Mouse (Mus musculus): ENCODE results near the gene Cdh26. TPM values are rescaled to one million over a fixed set of nuclear protein-coding genes. Genes with fewer than 3 reads are reported as not detected.
A peak's percentile ranks its signal among the peaks of the same experiment; 100 is the strongest.

Gene Cdh26
- polyA plus RNA-seq, 1 experiment from 2014 or later: not detected

DNA sequence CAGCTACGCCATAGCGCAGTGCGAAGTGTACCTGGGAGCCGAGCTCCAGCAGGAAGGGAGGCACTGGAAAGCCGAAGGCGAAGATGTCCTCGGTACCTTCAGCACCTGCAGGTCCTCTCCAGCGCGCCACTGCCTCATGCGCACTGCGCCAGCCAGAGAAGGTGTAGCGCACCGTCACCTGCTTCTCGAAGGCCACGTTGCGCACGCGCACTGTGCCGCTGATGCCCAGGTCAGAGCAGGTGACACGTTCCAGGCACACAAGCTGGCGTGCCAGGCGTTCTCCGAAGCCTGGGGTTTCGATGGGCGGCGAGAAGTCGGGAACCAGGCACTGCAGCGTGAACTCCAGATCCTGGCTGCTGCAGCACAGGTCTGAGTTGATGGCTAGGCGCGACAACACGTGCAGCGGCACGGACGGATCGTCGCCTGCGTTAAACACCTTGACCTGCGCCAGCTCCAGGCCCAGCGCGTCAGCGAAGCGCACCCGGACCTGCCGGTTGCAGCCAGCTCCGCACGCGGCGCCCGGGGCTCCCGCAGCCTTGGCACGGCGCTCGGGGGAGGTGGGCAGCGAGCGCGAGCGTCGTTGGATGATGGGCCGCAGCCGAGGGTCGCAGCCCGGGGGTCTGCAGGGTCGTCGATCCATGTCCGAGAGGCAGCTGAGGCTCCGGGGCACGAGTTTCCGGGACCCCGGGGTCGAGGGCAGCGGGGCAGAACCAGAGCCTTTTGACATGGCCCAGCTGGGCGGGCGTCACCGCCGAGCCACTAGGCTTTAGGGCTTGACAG lies 16.7 kb upstream of the Cdh26 start:
- no peak for TF ChIP-seq CTCF (IDR thresholded peaks at IDR 0.05; ENCODE audit: low read depth)
- Histone ChIP-seq H3K9me3 (ENCODE audit: low read depth, low read length) (no peaks in the 10 kb centered on the region), H3K36me3 (ENCODE audit: insufficient read depth) (no peaks in the 10 kb centered on the region), H3K27me3 (ENCODE audit: insufficient read depth, low read length) (peaks cover 11% of the 10 kb centered on the region; the same call in 1 of the 2 replicates), H3K4me2 (peak overlapping the region; percentile 97), H3K4me1 (ENCODE audit: insufficient read depth) (peaks cover 16% of the 10 kb centered on the region), H3K27ac (ENCODE audit: low read depth) (no peak overlapping the region), H3K4me3 (ENCODE audit: low read depth, low read length) (peak overlapping the region; percentile 62), H3K9ac (peak overlapping the region; percentile 54)
- 14% methylated on average over 75 of the region's 75 CpGs for WGBS
- DNase-seq (no peak), ATAC-seq (ENCODE audit: insufficient read depth) (peak; percentile 1; the same call in 1 of the 2 replicates)

DNA sequence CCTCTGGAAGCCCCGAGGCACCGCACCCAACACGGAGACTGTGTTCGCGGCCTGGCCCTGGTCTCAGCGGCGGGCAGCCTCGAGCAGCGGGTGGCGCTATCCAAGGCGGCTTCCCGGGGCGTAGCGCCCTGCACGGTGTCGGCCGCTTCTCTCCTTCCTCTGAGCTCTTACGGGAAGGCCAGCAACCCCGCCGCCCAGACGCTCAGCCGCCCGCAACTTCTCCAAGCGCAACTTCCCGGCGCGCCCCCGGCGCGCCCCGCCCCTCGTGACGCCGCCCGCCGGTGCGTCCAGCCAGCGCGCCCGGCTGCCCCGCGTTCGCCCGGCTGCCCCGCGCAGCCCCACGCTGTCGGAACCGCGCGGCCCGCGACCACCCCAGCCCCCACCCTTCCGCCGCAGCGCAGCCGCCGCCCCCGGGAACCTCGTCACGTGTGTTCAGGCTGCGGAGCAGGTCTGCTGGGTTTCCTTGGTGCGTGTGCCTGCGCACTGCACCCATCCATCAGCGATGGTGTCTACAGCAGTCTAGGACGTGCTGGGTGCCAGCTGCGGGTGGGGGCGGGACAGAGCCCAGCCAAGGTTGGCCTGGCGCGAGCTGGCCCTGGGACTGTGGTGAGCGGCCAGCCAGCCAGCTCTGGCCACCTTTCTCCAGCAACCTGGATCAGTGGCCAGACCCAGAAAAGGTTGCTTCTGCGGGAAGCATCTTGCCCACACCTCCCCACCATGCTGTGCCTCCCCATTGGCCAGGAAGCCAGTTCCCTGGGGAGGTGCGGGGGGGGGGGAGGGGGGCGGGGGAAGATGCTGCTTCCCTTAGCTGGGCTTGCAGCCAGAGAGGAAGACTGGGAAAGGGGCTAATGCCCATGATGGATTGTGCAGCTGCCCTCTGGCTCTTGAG lies 15.8 kb upstream of the Cdh26 start, which contains the start of the genes Ppp1r3d and Fam217b:
Gene Ppp1r3d, minus strand, starts transcription at position 212 of the 889 bp plus-strand sequence.
Gene Fam217b, plus strand, starts transcription at position 264 of the 889 bp plus-strand sequence.
- peaks cover 16% of the 10 kb centered on the region for H3K4me1 ChIP-seq (ENCODE audit: insufficient read depth)
- H3K4me3 ChIP-seq (ENCODE audit: low read depth, low read length): peak within 1 kb of the TSS; percentile 62
- TF ChIP-seq CTCF (IDR thresholded peaks at IDR 0.05; ENCODE audit: low read depth): no peak
- ATAC-seq (ENCODE audit: insufficient read depth) (peak; percentile 83), DNase-seq (peak; percentile 87)
- H3K27me3 ChIP-seq (ENCODE audit: insufficient read depth, low read length): peaks cover 11% of the 10 kb centered on the region; the same call in 1 of the 2 replicates
- H3K4me2 ChIP-seq: peak within 1 kb of the TSS; percentile 97
- peak within 1 kb of the TSS; percentile 54 for H3K9ac ChIP-seq
- H3K9me3 ChIP-seq (ENCODE audit: low read depth, low read length): no peaks in the 10 kb centered on the region
- WGBS: under 1% methylated on average over 38 of the region's 74 CpGs
- H3K36me3 ChIP-seq (ENCODE audit: insufficient read depth): no peaks in the 10 kb centered on the region
- peak within 1 kb of the TSS; percentile 46; the same call in 1 of the 2 replicates for H3K27ac ChIP-seq (ENCODE audit: low read depth)

DNA sequence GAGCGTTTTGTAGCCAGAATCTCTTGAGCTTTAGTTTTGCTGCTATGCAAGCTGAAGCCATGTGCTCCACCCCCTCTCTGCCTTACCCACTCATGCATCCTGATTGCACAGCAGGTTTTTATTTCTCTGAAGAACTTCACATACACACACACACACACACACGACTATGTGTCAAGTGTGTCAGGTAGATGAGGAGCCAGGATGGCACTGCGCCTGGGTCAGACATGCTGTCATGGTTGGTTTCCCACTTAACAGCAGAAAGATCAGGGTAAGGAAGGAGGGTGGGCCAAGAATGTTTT lies 15.2 kb upstream of the Cdh26 start:
- peak overlapping the region; percentile 62 for H3K4me3 ChIP-seq (ENCODE audit: low read depth, low read length)
- H3K4me2 ChIP-seq: peak overlapping the region; percentile 97
- H3K27ac ChIP-seq (ENCODE audit: low read depth): no peak overlapping the region
- no peak for TF ChIP-seq CTCF (IDR thresholded peaks at IDR 0.05; ENCODE audit: low read depth)
- WGBS: 23% methylated on average over 3 of the region's 3 CpGs
- peaks cover 11% of the 10 kb centered on the region; the same call in 1 of the 2 replicates for H3K27me3 ChIP-seq (ENCODE audit: insufficient read depth, low read length)
- no peak for ATAC-seq (ENCODE audit: insufficient read depth)
- H3K36me3 ChIP-seq (ENCODE audit: insufficient read depth): no peaks in the 10 kb centered on the region
- DNase-seq: no peak
- H3K9me3 ChIP-seq (ENCODE audit: low read depth, low read length): no peaks in the 10 kb centered on the region
- H3K9ac ChIP-seq: no peak overlapping the region
- peaks cover 16% of the 10 kb centered on the region for H3K4me1 ChIP-seq (ENCODE audit: insufficient read depth)

DNA sequence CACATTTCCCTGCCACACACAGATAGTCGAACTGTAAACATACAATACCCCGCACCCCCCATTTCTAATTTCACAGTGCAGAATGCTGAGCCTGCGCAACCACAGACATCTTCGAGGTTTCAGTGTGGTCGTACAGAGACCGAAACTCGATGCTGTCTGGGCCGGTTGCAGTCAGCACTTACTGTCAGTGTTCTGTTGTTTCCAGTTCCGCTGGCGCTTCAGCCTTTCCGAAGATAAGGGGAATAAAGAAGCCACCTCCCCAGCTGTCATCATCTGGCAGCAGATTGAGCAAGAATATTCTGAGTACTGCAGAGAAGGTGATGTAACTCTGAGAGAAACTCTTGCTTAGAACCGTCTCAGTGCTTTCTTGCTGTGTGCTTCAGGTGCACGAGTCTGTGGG lies 13.9 kb upstream of the Cdh26 start:
- ATAC-seq (ENCODE audit: insufficient read depth) (no peak), DNase-seq (peak; percentile 67)
- 36% methylated on average over 13 of the region's 13 CpGs for WGBS
- Histone ChIP-seq H3K4me3 (ENCODE audit: low read depth, low read length) (no peak overlapping the region), H3K4me2 (no peak overlapping the region; the same call in 1 of the 2 replicates), H3K36me3 (ENCODE audit: insufficient read depth) (no peaks in the 10 kb centered on the region), H3K9ac (no peak overlapping the region), H3K9me3 (ENCODE audit: low read depth, low read length) (no peaks in the 10 kb centered on the region), H3K27me3 (ENCODE audit: insufficient read depth, low read length) (peaks cover 11% of the 10 kb centered on the region; the same call in 1 of the 2 replicates), H3K4me1 (ENCODE audit: insufficient read depth) (peaks cover 16% of the 10 kb centered on the region), H3K27ac (ENCODE audit: low read depth) (no peak overlapping the region)
- no peak for TF ChIP-seq CTCF (IDR thresholded peaks at IDR 0.05; ENCODE audit: low read depth)

DNA sequence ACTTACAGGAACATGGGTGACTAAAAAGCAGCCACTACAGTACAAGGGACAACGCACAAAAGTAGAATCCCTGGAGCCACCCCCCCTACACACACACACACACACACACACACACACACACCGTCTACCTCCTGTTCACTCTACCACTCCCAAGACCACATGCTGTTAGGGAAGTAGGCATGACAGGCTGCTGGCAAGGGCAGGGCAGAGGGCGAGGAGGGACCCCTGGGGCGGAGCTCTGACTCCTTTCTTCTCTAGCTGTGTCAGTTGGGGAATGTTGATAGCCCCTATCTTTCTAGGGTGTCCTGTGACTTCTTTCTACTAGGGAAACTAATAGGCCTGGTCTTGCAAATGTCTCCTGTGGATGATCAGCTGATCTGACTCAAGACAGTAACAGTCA lies 13.4 kb upstream of the Cdh26 start:
- Histone ChIP-seq H3K4me3 (ENCODE audit: low read depth, low read length) (no peak overlapping the region), H3K4me1 (ENCODE audit: insufficient read depth) (peaks cover 16% of the 10 kb centered on the region), H3K27ac (ENCODE audit: low read depth) (no peak overlapping the region), H3K9me3 (ENCODE audit: low read depth, low read length) (no peaks in the 10 kb centered on the region), H3K27me3 (ENCODE audit: insufficient read depth, low read length) (peaks cover 11% of the 10 kb centered on the region; the same call in 1 of the 2 replicates), H3K4me2 (no peak overlapping the region), H3K36me3 (ENCODE audit: insufficient read depth) (no peaks in the 10 kb centered on the region), H3K9ac (no peak overlapping the region)
- no peak for ATAC-seq (ENCODE audit: insufficient read depth)
- 64% methylated on average over 4 of the region's 4 CpGs for WGBS
- no peak for TF ChIP-seq CTCF (IDR thresholded peaks at IDR 0.05; ENCODE audit: low read depth)
- no peak for DNase-seq

DNA sequence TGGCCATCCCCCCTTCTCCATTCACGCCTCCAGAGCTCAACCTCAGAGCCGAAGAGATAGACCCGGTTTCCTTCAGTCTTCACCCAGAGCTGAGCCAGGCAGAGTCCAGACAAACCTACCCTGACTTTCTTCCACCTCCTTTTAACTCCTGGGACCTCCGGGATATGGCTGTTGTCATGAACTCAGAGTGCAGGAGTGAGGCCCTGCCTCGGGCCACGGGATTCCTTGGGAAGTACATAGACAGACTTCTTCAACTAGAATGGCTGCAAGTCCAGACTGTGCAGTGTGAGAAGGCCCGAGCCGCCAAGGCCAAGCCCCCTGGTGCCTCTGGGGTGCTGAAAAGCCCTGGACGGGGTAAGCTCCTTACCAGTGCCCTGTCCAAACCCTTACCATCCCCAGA lies 9.8 kb upstream of the Cdh26 start:
- DNase-seq: no peak
- Histone ChIP-seq H3K36me3 (ENCODE audit: insufficient read depth) (no peaks in the 10 kb centered on the region), H3K9me3 (ENCODE audit: low read depth, low read length) (no peaks in the 10 kb centered on the region), H3K27ac (ENCODE audit: low read depth) (no peak overlapping the region), H3K4me3 (ENCODE audit: low read depth, low read length) (no peak overlapping the region), H3K4me2 (no peak overlapping the region), H3K4me1 (ENCODE audit: insufficient read depth) (peaks cover 4% of the 10 kb centered on the region; the same call in 1 of the 2 replicates), H3K27me3 (ENCODE audit: insufficient read depth, low read length) (no peaks in the 10 kb centered on the region), H3K9ac (no peak overlapping the region)
- no peak for ATAC-seq (ENCODE audit: insufficient read depth)
- TF ChIP-seq CTCF (IDR thresholded peaks at IDR 0.05; ENCODE audit: low read depth): no peak
- 72% methylated on average over 9 of the region's 9 CpGs for WGBS

DNA sequence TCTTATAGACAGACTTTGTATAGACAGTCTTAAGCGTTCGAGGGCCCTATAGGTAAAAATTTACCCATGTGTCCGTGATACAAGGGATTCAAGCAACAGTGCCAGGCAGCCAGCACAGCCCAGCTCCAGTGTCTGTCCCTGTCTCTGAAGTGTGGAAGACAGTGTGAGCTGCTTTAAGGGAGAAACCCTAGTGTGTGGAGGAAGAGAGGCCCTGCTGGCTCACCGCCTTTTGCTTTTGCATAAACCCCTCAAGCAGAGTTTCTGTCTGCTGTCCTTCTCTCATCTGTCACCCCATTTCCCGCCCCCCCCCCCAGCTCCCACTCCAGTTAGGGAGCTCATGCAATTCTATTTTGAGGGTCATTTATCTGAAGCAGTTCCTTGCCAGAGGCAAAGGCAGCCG lies 8.7 kb upstream of the Cdh26 start:
- no peak overlapping the region for H3K27ac ChIP-seq (ENCODE audit: low read depth)
- DNase-seq (peak; percentile 55), ATAC-seq (ENCODE audit: insufficient read depth) (peak; percentile 51; the same call in 1 of the 2 replicates)
- H3K4me2 ChIP-seq: no peak overlapping the region
- H3K36me3 ChIP-seq (ENCODE audit: insufficient read depth): no peaks in the 10 kb centered on the region
- H3K9ac ChIP-seq: no peak overlapping the region
- no peaks in the 10 kb centered on the region for H3K4me1 ChIP-seq (ENCODE audit: insufficient read depth)
- WGBS: 29% methylated on average over 6 of the region's 6 CpGs
- H3K9me3 ChIP-seq (ENCODE audit: low read depth, low read length): no peaks in the 10 kb centered on the region
- H3K4me3 ChIP-seq (ENCODE audit: low read depth, low read length): no peak overlapping the region
- no peak for TF ChIP-seq CTCF (IDR thresholded peaks at IDR 0.05; ENCODE audit: low read depth)
- H3K27me3 ChIP-seq (ENCODE audit: insufficient read depth, low read length): no peaks in the 10 kb centered on the region

Measured in lung, embryonic 14.5 days (tissue).